Mouse (Mus musculus): ENCODE data around the gene Dusp6. TPM values are rescaled to one million over a fixed set of nuclear protein-coding genes. Genes with fewer than 3 reads are reported as not detected.
A peak's percentile ranks its signal among the peaks of the same experiment; 100 is the strongest.

Dusp6 gene
- polyA plus RNA-seq, 1 experiment from 2014 or later: 23.4 TPM

DNA sequence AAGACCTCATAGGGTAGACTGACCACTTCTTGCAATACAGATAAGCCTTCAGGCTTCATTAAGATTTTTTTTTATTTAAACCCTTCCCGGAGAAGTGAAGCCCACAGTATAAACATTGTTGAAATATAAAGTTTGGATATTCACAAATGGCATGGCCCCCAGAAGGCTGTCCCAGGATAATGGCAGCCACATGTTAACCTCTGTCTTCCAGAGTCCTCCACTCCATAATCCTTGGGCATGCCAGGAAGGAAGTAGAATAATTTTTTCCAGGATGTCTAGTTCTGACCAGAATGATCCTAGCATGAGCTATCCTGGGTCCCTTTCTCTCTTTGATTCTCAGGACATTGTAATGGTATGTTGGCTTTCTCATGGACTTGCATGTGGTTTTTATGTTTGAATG, 4.6 kb downstream of the Dusp6 start:
- WGBS: 75% methylated on average over 1 of the region's 1 CpGs
- Histone ChIP-seq H3K4me2 (peak overlapping the region; percentile 93), H3K27ac (replicated peaks) (no peak overlapping the region)

DNA sequence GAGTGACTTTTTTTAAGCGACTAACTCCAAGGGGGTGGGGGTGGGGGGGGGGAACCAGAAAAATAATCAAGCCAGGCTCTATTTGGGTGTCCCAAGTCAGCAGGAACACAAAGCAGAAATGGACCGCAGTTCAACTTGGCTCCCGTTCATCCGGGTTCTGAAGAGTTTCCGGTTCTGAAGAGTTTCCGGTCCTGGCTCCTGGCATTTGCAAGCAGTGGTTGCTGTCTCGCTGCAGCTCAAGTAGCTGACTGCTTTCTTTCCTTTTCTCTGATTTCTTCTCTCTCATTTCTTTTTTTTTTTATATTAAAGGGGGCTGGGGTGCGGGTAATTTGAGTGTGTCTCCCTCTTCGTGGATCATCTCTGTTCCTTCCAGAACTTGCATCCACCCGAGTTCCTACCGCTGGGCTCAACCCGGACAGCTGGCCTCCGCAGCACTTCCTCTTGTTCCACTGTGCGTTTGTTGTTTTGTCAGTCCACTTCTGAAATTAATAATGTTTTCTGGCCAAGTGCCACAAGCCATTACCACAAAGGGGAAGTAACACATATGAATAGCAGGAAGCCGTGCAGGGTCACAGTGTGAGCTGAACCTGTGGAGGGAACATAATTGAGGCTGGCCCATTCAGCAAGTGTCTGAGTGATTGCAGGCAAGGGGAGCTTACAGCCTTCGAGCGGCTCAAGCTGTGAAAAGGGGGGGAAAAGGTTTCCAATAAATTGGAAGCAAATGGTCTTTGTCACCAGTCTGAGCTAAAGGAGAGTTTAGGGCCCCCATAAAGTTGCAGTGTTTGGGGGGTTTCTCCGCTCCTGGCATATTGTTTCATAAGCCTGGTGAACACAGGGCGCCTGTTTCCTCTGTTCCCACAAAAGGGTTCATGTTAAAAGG, 5.6 kb downstream of the Dusp6 start:
- Histone ChIP-seq H3K27ac (replicated peaks) (peak overlapping the region; percentile 57), H3K9me3 (no peaks in the 10 kb centered on the region), H3K36me3 (no peaks in the 10 kb centered on the region), H3K9ac (no peak overlapping the region), H3K4me2 (peak overlapping the region; percentile 93), H3K4me3 (no peak overlapping the region), H3K27me3 (peaks cover 25% of the 10 kb centered on the region; the same call in 1 of the 2 replicates), H3K4me1 (replicated peaks) (peaks cover 60% of the 10 kb centered on the region)
- ATAC-seq (ENCODE audit: low read depth): peak; percentile 59
- 16% methylated on average over 19 of the region's 19 CpGs for WGBS

More for the DNA sequence above, 4.6 kb downstream of the Dusp6 start:
- Histone ChIP-seq H3K9ac (no peak overlapping the region), H3K36me3 (no peaks in the 10 kb centered on the region), H3K4me1 (replicated peaks) (peaks cover 64% of the 10 kb centered on the region), H3K27me3 (peaks cover 25% of the 10 kb centered on the region; the same call in 1 of the 2 replicates), H3K4me3 (0 out of 2 replicates have a peak overlapping the region, but pooled peaks have one; percentile 2), H3K9me3 (no peaks in the 10 kb centered on the region)
- no peak for ATAC-seq (ENCODE audit: low read depth)

DNA sequence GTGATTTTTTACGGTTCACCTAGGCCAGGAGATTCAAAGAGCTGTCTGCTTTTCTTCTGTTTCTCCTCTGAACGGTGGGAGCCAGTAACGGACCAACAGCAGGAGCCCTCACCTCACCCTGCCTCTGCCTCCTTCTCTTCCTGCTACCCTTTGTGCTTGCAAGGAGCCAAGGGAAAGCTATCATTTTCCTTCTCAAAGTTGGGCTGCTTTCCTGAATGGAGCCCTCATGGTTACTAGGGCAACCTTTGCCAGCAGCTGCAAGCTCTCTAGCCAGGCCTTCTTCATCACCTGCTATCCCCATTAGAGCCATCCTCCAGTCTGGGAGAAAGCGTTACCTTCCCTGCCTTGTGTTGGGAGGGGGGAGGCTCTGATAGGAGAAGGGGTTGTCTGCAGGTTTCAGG, 6.3 kb downstream of the Dusp6 start:
- 3% methylated on average over 4 of the region's 4 CpGs for WGBS
- ATAC-seq (ENCODE audit: low read depth): peak; percentile 49; the same call in 1 of the 2 replicates

DNA sequence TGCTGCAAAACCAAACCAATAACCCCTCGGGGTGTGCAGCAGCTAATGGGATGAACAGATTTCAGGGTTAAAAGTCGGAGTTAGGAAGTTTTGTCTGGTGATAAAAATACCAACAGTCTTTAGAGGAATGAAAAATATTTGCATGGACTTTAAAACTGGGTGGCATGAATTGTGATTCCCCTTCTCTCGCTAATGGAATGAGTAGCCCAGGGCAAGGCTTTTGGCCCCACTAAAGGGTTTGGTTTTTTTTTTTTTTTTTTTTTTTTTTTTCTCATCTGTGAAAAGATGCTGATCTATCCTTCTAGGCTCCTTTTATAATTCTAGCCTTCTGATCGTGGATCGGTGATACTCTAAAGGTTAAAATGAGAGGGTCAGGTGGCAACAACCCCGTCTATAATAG, 6.7 kb downstream of the Dusp6 start:
- no peak overlapping the region for H3K9ac ChIP-seq
- H3K27ac ChIP-seq (replicated peaks): peak overlapping the region; percentile 57
- no peak overlapping the region for H3K4me2 ChIP-seq
- H3K36me3 ChIP-seq: no peaks in the 10 kb centered on the region
- no peaks in the 10 kb centered on the region for H3K9me3 ChIP-seq
- no peak for ATAC-seq (ENCODE audit: low read depth)
- H3K4me1 ChIP-seq (replicated peaks): peaks cover 49% of the 10 kb centered on the region
- peaks cover 25% of the 10 kb centered on the region; the same call in 1 of the 2 replicates for H3K27me3 ChIP-seq
- H3K4me3 ChIP-seq: no peak overlapping the region
- WGBS: 41% methylated on average over 6 of the region's 6 CpGs

More for the DNA sequence above, 6.3 kb downstream of the Dusp6 start:
- H3K27me3 ChIP-seq: peaks cover 25% of the 10 kb centered on the region; the same call in 1 of the 2 replicates
- peaks cover 53% of the 10 kb centered on the region for H3K4me1 ChIP-seq (replicated peaks)
- no peaks in the 10 kb centered on the region for H3K9me3 ChIP-seq
- H3K4me2 ChIP-seq: no peak overlapping the region
- no peak overlapping the region for H3K4me3 ChIP-seq
- H3K36me3 ChIP-seq: no peaks in the 10 kb centered on the region
- H3K9ac ChIP-seq: no peak overlapping the region
- H3K27ac ChIP-seq (replicated peaks): peak overlapping the region; percentile 57

DNA sequence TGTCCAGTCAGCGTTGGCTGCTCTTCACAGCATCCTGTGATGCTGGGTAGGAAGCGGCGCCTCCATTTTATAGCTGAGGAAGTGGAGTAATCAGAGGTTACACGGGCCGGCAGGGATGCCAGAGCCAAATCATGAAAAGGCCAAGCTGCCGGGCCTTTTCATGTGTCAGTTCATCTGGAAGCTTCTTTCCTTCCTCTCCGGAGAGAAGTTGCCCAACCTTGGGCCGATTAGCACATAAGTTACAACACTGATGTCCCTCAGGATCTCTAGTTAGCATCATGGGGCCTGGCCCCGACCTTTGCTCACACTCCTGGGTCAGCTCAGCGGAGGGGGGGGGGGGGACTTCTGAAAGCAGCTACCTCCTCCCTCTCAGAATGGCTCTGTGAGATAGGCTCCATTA, 7.4 kb downstream of the Dusp6 start:
- ATAC-seq (ENCODE audit: low read depth): no peak
- 36% methylated on average over 10 of the region's 10 CpGs for whole genome bisulfite sequencing
- Histone ChIP-seq H3K4me1 (replicated peaks) (peaks cover 42% of the 10 kb centered on the region), H3K9me3 (no peaks in the 10 kb centered on the region), H3K36me3 (no peaks in the 10 kb centered on the region), H3K4me2 (no peak overlapping the region), H3K9ac (no peak overlapping the region), H3K4me3 (no peak overlapping the region), H3K27ac (replicated peaks) (no peak overlapping the region), H3K27me3 (peaks cover 22% of the 10 kb centered on the region; the same call in 1 of the 2 replicates)

DNA sequence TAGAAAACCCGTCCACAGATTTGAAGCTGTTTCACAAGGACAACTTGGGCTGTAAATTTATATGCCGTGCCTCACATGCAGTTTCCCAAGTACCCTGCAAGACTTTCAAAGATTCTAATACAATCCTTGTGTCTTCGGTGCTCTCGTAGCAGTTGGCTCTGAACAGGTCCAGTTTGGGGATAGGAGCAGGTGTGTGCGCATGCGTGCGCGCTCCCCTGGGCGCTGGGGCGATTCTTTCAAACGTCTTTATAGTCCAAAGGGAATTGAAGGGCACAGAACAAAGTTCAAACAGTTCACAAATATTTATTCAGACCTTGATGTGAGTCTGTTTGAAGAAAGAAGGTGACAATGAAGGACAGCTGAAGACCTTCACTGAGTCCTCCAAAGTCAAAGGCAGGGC, 8.0 kb downstream of the Dusp6 start:
- no peak overlapping the region for H3K27ac ChIP-seq (replicated peaks)
- H3K4me3 ChIP-seq: no peak overlapping the region
- H3K27me3 ChIP-seq: peaks cover 18% of the 10 kb centered on the region; the same call in 1 of the 2 replicates
- H3K4me1 ChIP-seq (replicated peaks): peaks cover 36% of the 10 kb centered on the region
- H3K9me3 ChIP-seq: no peaks in the 10 kb centered on the region
- no peak for ATAC-seq (ENCODE audit: low read depth)
- no peaks in the 10 kb centered on the region for H3K36me3 ChIP-seq
- no peak overlapping the region for H3K4me2 ChIP-seq
- WGBS: 72% methylated on average over 11 of the region's 11 CpGs
- no peak overlapping the region for H3K9ac ChIP-seq

DNA sequence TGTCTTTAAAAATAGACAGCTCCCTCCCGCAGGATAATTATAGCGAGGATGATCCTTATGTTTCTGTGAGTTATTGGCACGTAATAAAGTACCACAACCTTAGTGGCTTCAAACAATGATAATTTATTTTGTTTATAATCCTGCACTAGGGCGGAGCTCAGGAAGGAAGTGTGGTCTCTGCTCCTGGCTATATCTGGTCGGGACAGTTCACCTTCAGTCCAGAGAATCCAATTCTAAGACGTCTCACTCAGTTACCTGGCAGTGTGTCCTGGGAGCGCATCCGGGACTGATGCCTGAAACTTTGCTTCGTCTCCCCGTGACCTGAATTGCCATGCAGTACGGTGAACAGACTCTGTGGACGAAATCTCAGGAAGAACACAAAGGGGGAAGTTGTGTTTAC, 10.0 kb downstream of the Dusp6 start:
- 85% methylated on average over 12 of the region's 12 CpGs for WGBS
- H3K9me3 ChIP-seq: no peaks in the 10 kb centered on the region
- H3K27me3 ChIP-seq: 0 out of 2 replicates have a peak, but pooled peaks cover 4% of the 10 kb centered on the region
- no peaks in the 10 kb centered on the region for H3K36me3 ChIP-seq
- H3K9ac ChIP-seq: no peak overlapping the region
- peaks cover 27% of the 10 kb centered on the region for H3K4me1 ChIP-seq (replicated peaks)
- H3K4me2 ChIP-seq: no peak overlapping the region
- H3K4me3 ChIP-seq: no peak overlapping the region
- H3K27ac ChIP-seq (replicated peaks): no peak overlapping the region
- ATAC-seq (ENCODE audit: low read depth): no peak

DNA sequence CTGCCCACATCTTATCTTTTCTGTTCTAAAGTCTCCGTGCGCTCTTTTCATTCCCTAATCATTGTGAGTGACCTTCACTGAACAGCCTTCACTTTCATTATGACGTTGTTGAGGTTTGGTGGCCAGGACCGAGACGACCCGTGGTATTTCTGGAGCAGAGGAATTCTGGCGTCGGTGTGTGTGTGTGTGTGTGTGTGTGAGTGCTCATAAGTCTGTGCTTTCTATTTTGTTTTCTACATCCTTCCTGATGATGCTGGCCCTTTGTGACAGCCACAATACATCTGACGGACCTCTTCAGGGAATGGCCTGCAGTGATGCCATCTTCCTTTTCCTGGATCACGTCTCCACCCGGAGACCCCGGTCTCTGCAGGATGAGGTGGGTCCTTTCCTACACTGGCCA, 11.6 kb downstream of the Dusp6 start:
- Histone ChIP-seq H3K27me3 (no peaks in the 10 kb centered on the region), H3K4me2 (no peak overlapping the region), H3K9me3 (no peaks in the 10 kb centered on the region), H3K36me3 (no peaks in the 10 kb centered on the region), H3K4me3 (no peak overlapping the region), H3K4me1 (replicated peaks) (peaks cover 11% of the 10 kb centered on the region), H3K9ac (no peak overlapping the region), H3K27ac (replicated peaks) (no peak overlapping the region)
- no peak for ATAC-seq (ENCODE audit: low read depth)
- 91% methylated on average over 12 of the region's 12 CpGs for WGBS

DNA sequence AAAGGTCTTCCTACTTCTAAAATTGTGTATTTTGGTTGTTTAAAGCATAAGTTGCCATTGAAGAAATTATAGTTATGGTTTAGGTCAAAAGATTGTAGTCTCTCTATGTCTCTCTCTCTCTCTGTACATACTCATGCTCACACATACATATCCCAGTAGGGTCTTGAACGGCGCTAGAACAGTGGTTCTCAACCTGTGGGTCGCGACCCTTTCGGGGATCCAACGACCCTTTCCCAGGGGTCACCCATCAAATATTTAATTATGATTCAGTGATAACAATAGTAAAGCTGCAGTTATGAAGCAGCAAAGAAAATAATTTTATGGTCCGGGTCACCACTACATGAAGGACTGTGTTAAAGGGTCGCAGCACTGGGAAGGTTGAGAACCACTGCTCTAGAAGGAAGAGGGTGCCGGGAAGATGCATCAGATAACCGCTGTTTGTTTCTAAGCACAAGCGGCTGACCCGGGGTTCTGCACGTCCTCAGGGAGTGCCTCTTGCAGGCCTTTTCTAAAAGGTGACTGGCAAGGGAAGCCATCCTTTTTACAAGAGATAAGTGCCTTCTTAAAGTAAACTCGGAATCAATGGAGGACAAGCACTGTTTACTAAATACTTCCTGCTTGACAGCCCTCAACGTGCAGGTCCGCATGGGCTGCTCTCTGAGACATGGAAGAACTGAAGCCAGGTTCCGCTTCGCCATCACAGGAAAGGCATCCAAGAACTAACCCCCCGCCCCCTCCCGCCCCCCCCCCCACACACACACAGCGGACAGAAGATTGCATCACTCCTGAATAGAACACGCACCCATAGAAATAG, 16.2 kb downstream of the Dusp6 start:
- Histone ChIP-seq H3K4me3 (no peak overlapping the region), H3K27ac (replicated peaks) (no peak overlapping the region), H3K36me3 (no peaks in the 10 kb centered on the region), H3K27me3 (no peaks in the 10 kb centered on the region), H3K4me1 (replicated peaks) (no peaks in the 10 kb centered on the region), H3K9me3 (no peaks in the 10 kb centered on the region), H3K4me2 (no peak overlapping the region), H3K9ac (no peak overlapping the region)
- ATAC-seq (ENCODE audit: low read depth): no peak
- WGBS: 85% methylated on average over 22 of the region's 22 CpGs

DNA sequence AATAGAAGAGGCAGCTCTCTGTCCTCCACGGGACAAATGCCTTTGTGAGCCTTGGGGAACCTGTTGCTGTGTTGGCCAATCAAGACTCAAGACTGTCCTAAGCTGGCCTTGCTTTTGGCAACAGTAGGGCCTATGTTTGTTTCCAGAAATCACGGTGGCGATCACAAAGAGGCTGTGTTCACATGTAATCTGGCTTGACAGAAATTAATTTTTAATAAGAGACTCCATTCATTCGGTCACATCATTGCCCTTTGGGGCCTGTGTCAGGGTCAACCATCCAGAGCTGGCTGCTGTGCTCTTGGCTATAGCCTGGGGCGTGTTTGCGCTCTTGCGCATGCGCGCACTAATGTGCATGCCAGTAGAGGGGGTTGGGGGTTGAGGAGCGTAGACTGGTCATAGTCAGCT, 21.0 kb downstream of the Dusp6 start:
- no peak overlapping the region for H3K9ac ChIP-seq
- H3K4me1 ChIP-seq (replicated peaks): peaks cover 12% of the 10 kb centered on the region
- 75% methylated on average over 10 of the region's 10 CpGs for WGBS
- no peak overlapping the region for H3K4me2 ChIP-seq
- 0 out of 2 replicates have a peak, but pooled peaks cover 7% of the 10 kb centered on the region for H3K27me3 ChIP-seq
- no peak overlapping the region for H3K4me3 ChIP-seq
- no peak overlapping the region for H3K27ac ChIP-seq (replicated peaks)
- no peaks in the 10 kb centered on the region for H3K36me3 ChIP-seq
- H3K9me3 ChIP-seq: no peaks in the 10 kb centered on the region
- peak; percentile 32; the same call in 1 of the 2 replicates for ATAC-seq (ENCODE audit: low read depth)

DNA sequence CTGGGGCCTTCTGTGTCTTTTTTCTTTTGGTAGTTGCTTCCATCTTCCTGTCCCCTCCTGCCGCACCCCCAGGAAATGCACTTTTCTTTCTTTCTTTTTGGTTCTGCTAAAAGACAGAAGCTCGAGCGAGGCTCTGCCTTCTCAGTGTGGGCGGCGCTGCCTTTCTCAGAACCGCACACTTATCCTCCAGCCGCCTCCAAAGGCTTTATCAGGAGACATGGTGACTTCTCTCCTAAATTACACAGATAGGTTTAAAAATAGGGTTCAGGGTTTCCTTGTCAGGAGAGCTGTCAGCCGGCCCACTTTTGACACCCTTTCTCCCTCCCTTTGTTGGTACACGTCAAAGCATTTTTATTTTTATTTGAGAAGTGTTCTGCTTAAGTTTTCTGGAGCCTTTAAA, 21.9 kb downstream of the Dusp6 start:
- no peaks in the 10 kb centered on the region for H3K36me3 ChIP-seq
- H3K4me1 ChIP-seq (replicated peaks): peaks cover 12% of the 10 kb centered on the region
- H3K4me3 ChIP-seq: no peak overlapping the region
- no peak overlapping the region for H3K4me2 ChIP-seq
- 74% methylated on average over 9 of the region's 9 CpGs for WGBS
- ATAC-seq (ENCODE audit: low read depth): no peak
- 0 out of 2 replicates have a peak, but pooled peaks cover 7% of the 10 kb centered on the region for H3K27me3 ChIP-seq
- no peak overlapping the region for H3K27ac ChIP-seq (replicated peaks)
- no peaks in the 10 kb centered on the region for H3K9me3 ChIP-seq
- H3K9ac ChIP-seq: no peak overlapping the region

DNA sequence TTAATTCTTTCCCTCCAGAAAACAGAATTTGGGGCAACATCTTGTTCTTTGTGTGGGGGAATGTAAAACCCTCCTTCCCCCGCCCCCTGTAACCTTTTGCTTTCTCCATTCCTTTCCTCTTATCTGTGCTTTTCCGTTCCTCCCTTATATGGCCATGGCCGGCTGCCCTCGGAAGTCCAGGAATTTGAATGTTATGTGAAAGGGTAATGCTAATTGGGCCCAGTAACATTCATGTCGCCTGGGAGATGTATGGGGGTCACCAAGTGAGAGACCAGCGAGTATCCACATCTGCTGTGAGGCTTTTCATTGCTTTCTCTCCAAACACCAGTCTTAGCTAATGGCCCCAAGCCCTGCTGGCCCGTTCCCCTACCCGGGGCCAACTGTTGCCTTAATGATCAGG, 22.7 kb downstream of the Dusp6 start:
- Histone ChIP-seq H3K36me3 (no peaks in the 10 kb centered on the region), H3K4me2 (no peak overlapping the region), H3K4me1 (replicated peaks) (peaks cover 12% of the 10 kb centered on the region), H3K9ac (no peak overlapping the region), H3K27ac (replicated peaks) (no peak overlapping the region), H3K4me3 (no peak overlapping the region), H3K9me3 (no peaks in the 10 kb centered on the region), H3K27me3 (0 out of 2 replicates have a peak, but pooled peaks cover 7% of the 10 kb centered on the region)
- WGBS: 10% methylated on average over 8 of the region's 8 CpGs
- no peak for ATAC-seq (ENCODE audit: low read depth)
